Mouse (Mus musculus): ENCODE data around the gene Olfr1160. TPM values are rescaled to one million over a fixed set of nuclear protein-coding genes. Genes with fewer than 3 reads are reported as not detected.

The Olfr1160 gene
- 0.16 TPM for polyA plus RNA-seq (2017; shearing (Covaris generic))

GRCm38 (mm10) chr2:88007515-88008318 is at the start of gene Olfr1160:
Olfr1160 (minus strand) TSS chr2:88008268.

GRCm38 (mm10) chr2:88051029-88051428 is 43.0 kb upstream of the Olfr1160 start, which contains the start of gene Olfr1162:
Olfr1162 (minus strand) TSS chr2:88051129.

GRCm38 (mm10) chr2:88037599-88037998 is 29.5 kb upstream of the Olfr1160 start, which contains the start of gene Olfr73:
Olfr73 (minus strand) TSS chr2:88037699.

GRCm38 (mm10) chr2:88022474-88022873 is 14.4 kb upstream of the Olfr1160 start, which contains the start of gene Olfr1161:
Olfr1161 (plus strand) TSS chr2:88022774.

DNA sequence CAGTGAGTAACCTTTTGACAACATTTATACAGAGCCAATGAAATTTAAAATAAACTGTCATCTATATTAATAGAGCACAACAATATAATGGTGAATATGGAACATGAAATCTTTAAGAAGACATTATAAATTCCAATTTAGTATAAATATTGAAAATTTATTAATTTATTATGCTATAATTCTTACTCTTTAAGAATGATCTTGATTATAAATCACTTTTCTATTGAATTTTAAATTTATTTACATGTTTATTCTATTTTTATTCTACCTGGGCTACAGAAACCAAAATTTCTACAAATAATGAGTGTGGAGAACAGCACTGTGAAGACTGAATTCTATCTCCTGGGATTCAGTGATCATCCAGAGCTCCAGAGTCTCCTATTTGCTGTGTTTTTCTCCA is 18.3 kb downstream of the Olfr1160 start, which contains the start of gene Olfr1158:
Gene Olfr1158 (plus strand): TSS at position 301 of the 400 bp plus-strand sequence.

DNA sequence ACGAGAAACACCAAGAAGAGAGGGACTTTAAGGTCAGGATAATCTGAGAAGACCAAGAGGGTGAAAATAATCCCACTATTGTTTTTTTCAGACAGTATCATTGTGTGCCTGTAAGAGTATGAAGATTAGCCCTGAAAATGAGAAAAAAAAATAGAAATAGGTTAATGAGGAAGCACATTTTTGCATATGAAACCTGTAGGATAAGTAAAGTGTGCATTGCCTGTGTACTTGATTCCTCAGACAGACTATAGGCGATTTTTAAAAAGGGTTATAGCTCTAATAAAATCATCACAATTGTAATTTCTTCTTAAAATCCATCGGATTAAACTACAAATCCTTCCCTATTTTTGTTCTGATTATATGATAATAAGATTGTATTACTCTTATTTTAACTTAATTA is 33.5 kb downstream of the Olfr1160 start, which contains the start of gene Olfr74:
Gene Olfr74 (minus strand): TSS at position 101 of the 400 bp plus-strand sequence.

DNA sequence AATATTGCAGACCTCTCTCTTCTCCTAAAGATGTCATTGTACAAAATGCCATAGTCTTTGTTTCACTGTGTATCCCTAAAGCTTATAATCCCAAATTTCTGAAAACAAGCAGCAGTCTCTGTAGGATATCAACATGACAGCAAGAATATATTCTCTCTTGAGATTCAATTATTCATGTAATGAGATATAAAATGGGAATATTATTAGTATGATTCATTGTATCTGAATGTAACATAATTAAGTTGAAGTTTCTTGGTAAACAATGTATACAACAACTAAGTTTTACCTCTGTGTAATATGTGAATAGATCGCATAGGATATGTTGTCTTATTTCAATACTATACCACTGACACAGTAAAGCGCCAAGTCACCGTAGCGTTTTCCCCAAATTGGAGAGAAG is 39.9 kb downstream of the Olfr1160 start, which contains the start of gene Olfr1157:
Gene Olfr1157 (minus strand): TSS at position 101 of the 400 bp plus-strand sequence.

GRCm38 (mm10) chr2:87953000-87953399 is 55.1 kb downstream of the Olfr1160 start, which contains the start of gene Olfr1156:
Olfr1156 (minus strand) TSS chr2:87953100.

Other genes starting within 250 kb of the Olfr1160 start
- not detected for gene Olfr152, start 228.8 kb downstream of the Olfr1160 start, polyA plus RNA-seq (2017; shearing (Covaris generic))
- not detected for gene Olfr1143, start 207.7 kb downstream of the Olfr1160 start, polyA plus RNA-seq (2017; shearing (Covaris generic))
- not detected for gene Olfr1145, start 198.4 kb downstream of the Olfr1160 start, polyA plus RNA-seq (2017; shearing (Covaris generic))
- 0.28 TPM for gene Olfr1148, start 177.7 kb downstream of the Olfr1160 start, polyA plus RNA-seq (2017; shearing (Covaris generic))
- not detected for gene Olfr1150-ps1, start 164.3 kb downstream of the Olfr1160 start, polyA plus RNA-seq (2017; shearing (Covaris generic))
- not detected for gene Olfr1151, start 152.4 kb downstream of the Olfr1160 start, polyA plus RNA-seq (2017; shearing (Covaris generic))
- gene Olfr1152, start 141.8 kb downstream of the Olfr1160 start, polyA plus RNA-seq (2017; shearing (Covaris generic)): 0.09 TPM
- gene Olfr1153, start 113.3 kb downstream of the Olfr1160 start, polyA plus RNA-seq (2017; shearing (Covaris generic)): not detected
- not detected for gene Olfr1154, start 103.1 kb downstream of the Olfr1160 start, polyA plus RNA-seq (2017; shearing (Covaris generic))
- not detected for gene Olfr1155, start 63.1 kb downstream of the Olfr1160 start, polyA plus RNA-seq (2017; shearing (Covaris generic))
- gene Olfr1156, start 55.2 kb downstream of the Olfr1160 start, polyA plus RNA-seq (2017; shearing (Covaris generic)): 0.20 TPM
- gene Olfr1157, start 40.0 kb downstream of the Olfr1160 start, polyA plus RNA-seq (2017; shearing (Covaris generic)): not detected
- gene Olfr74, start 33.6 kb downstream of the Olfr1160 start, polyA plus RNA-seq (2017; shearing (Covaris generic)): not detected
- not detected for gene Olfr1158, start 18.2 kb downstream of the Olfr1160 start, polyA plus RNA-seq (2017; shearing (Covaris generic))
- gene Olfr1161, start 14.5 kb upstream of the Olfr1160 start, polyA plus RNA-seq (2017; shearing (Covaris generic)): not detected
- gene Olfr73, start 29.4 kb upstream of the Olfr1160 start, polyA plus RNA-seq (2017; shearing (Covaris generic)): not detected
- gene Olfr1162, start 42.9 kb upstream of the Olfr1160 start, polyA plus RNA-seq (2017; shearing (Covaris generic)): 0.10 TPM
- gene Olfr1163, start 63.6 kb upstream of the Olfr1160 start, polyA plus RNA-seq (2017; shearing (Covaris generic)): not detected
- not detected for gene Olfr1164, start 85.7 kb upstream of the Olfr1160 start, polyA plus RNA-seq (2017; shearing (Covaris generic))
- not detected for gene Olfr1166, start 120.0 kb upstream of the Olfr1160 start, polyA plus RNA-seq (2017; shearing (Covaris generic))
- not detected for gene Olfr1167, start 146.9 kb upstream of the Olfr1160 start, polyA plus RNA-seq (2017; shearing (Covaris generic))
- not detected for gene Olfr1168, start 173.6 kb upstream of the Olfr1160 start, polyA plus RNA-seq (2017; shearing (Covaris generic))
- gene Olfr1170, start 220.1 kb upstream of the Olfr1160 start, polyA plus RNA-seq (2017; shearing (Covaris generic)): not detected